Mouse (Mus musculus): ENCODE measurements around the gene Meioc.

- TF ChIP-seq ZNF384 (IDR thresholded peaks at IDR 0.05; ENCODE audit: low read depth, low read length) = no peak
- TF ChIP-seq ZC3H11A (IDR thresholded peaks at IDR 0.05; ENCODE audit: borderline replicate concordance, low read depth, low read length) = no peak
Observed at GRCm38 (mm10) chr11:102629375-102629774, 34.1 kb upstream of the Meioc start.
